In the genomic region with DNA sequence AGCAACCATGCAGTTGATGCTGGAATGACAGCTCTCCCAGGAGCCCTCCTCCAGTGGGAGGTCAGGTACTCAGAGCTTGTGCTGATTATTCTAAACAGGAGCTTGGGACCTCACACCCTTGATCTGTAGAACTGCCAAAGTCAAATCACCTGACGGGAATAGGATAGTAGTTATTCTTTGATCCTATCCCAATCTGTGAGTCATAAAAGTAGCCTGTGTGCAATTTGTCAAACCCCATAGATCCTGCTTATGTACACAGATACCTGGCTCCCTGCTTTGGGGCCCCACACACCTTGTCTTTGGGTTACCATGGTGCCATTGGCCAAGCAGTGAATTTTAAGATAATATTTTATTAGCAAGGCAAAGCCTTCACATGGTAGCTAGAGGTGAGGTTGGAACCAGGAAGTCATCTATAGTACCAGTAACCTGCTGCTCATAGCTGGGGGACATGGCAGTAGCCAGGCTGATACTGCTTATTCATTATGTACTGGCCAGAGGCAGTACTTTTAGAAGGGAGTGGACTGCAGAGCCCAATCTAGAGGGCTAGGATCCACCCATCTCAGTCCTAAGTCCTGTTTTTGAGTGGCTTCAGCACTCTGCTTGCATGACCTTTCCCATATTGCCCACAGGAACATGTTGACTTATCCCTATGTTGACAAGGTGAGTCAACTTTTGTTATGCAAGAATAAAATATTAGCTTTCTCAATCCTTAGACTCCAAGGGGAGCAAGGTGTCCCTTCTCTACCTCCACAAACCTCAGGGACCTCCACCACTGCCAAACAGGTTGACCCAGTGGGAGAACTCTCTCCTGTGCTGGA, we compare ENCODE assay signal across 18 mouse cellular contexts.
DNase-seq lines count a peak whose midpoint lies in the region; ATAC-seq and TF ChIP-seq lines count a peak whose summit lies in the region.
"Had no signal": no experiment of that assay in that cellular context is flagged by ENCODE, and none has a peak within 500 bp of the region (broad histone marks: within the 10 kb centered on the region; RNA-seq: fewer than 3 reads in every experiment).

No protein-coding gene starts in this region.

- no peaks in the 10 kb centered on the region for H3K36me3 ChIP-seq in liver, adult 2 months (ENCODE audit: control insufficient read depth, insufficient read depth, low read length)
- H3K36me3 ChIP-seq in intestine, embryonic 15.5 days, result no peaks in the 10 kb centered on the region
- no peaks in the 10 kb centered on the region for H3K36me3 ChIP-seq in small intestine, adult 2 months (ENCODE audit: control insufficient read depth, insufficient read depth, low read length)
- H3K36me3 ChIP-seq: hindbrain, embryonic 10.5 days; midbrain, embryonic 15.5 days had no signal

- no peaks in the 10 kb centered on the region for H3K27me3 ChIP-seq in liver, adult 2 months (ENCODE audit: control insufficient read depth, insufficient read depth, low read length)
- no peaks in the 10 kb centered on the region for H3K27me3 ChIP-seq in intestine, embryonic 15.5 days (replicated peaks)
- no peaks in the 10 kb centered on the region for H3K27me3 ChIP-seq in small intestine, adult 2 months (ENCODE audit: control insufficient read depth, insufficient read depth, low read length)
- H3K27me3 ChIP-seq: midbrain, embryonic 15.5 days had no signal

- peaks cover 24% of the 10 kb centered on the region for H3K4me1 ChIP-seq in liver, adult 2 months (ENCODE audit: control insufficient read depth, insufficient read depth, low read length)
- H3K4me1 ChIP-seq in intestine, embryonic 15.5 days (replicated peaks), result no peaks in the 10 kb centered on the region
- peaks cover 10% of the 10 kb centered on the region; the same call in 1 of the 2 replicates for H3K4me1 ChIP-seq in small intestine, adult 2 months (ENCODE audit: control insufficient read depth, insufficient read depth, insufficient read length, low read length)

- H3K79me2 ChIP-seq in liver, adult 2 months (ENCODE audit: control insufficient read depth, insufficient read depth, low read length), result peaks cover 3% of the 10 kb centered on the region; the same call in 1 of the 2 replicates

- H3K4me3 ChIP-seq in liver, adult 2 months (ENCODE audit: insufficient read depth, low read depth, low read length), result no peak overlapping the region
- H3K4me3 ChIP-seq in intestine, embryonic 15.5 days (replicated peaks), result no peak overlapping the region
- H3K4me3 ChIP-seq in small intestine, adult 2 months (ENCODE audit: low read depth, low read length), result no peak overlapping the region
- H3K4me3 ChIP-seq: erythroblast, embryonic 14.5 days; hindbrain, embryonic 10.5 days; left cerebral cortex, adult 2 months; midbrain, embryonic 15.5 days had no signal

- 26% methylated on average over 1 of the region's 1 CpGs for WGBS in liver, adult 2 months
- 70% methylated on average over 1 of the region's 1 CpGs for WGBS in intestine, embryonic 15.5 days
- WGBS in small intestine, adult 2 months, result 24% methylated on average over 1 of the region's 1 CpGs

- peak; percentile 100 for DNase-seq in liver, adult 2 months (ENCODE audit: extremely low read depth, low read depth, low spot score)
- DNase-seq in liver, result no peak
- no peak for DNase-seq in adrenal gland, adult (ENCODE audit: inconsistent age in 2 of 2, low spot score in 1 of 2)
- no peak for DNase-seq in ovary, postnatal 14 days (ENCODE audit: low spot score)
- DNase-seq: adrenal gland, adult 8-10 months; cerebellum, adult 11 months; spleen, adult 18-20 months; thymus, postnatal 36 days had no signal

- H3K9me3 ChIP-seq in intestine, embryonic 15.5 days, result no peaks in the 10 kb centered on the region
- H3K9me3 ChIP-seq: hindbrain, embryonic 10.5 days; midbrain, embryonic 15.5 days had no signal

- 0 out of 2 replicates have a peak, but pooled peaks have one; percentile 25 for ATAC-seq in common myeloid progenitor, adult 5-6 weeks (replicated peaks; ENCODE audit: low read depth, poor library complexity, severe bottlenecking)
- ATAC-seq in intestine, embryonic 15.5 days, result peak; percentile 94
- ATAC-seq: forebrain, embryonic 16.5 days; midbrain, embryonic 15.5 days had no signal

- peak overlapping the region; percentile 63 for H3K9ac ChIP-seq in liver, adult 2 months (ENCODE audit: low read depth, low read length)
- no peak overlapping the region for H3K9ac ChIP-seq in intestine, embryonic 15.5 days
- H3K9ac ChIP-seq: midbrain, embryonic 15.5 days had no signal

- no peak for TF ChIP-seq CTCF in liver, adult 2 months (IDR thresholded peaks at IDR 0.05; ENCODE audit: low read depth, low read length)
- TF ChIP-seq CTCF in small intestine, adult 2 months (IDR thresholded peaks at IDR 0.05; ENCODE audit: extremely low read depth, insufficient read length, insufficient replicate concordance, low read depth, low read length), result no peak

- TF ChIP-seq POLR2A in liver, adult 2 months (IDR thresholded peaks at IDR 0.05; ENCODE audit: extremely low read depth, insufficient read depth, low read length), result no peak
- no peak for TF ChIP-seq POLR2A in small intestine, adult 2 months (IDR thresholded peaks at IDR 0.05; ENCODE audit: low read depth, low read length)

- peak overlapping the region; percentile 91 for H3K27ac ChIP-seq in liver, adult 2 months (replicated peaks; ENCODE audit: insufficient read depth, low read depth, low read length)
- peak overlapping the region; percentile 42 for H3K27ac ChIP-seq in intestine, embryonic 15.5 days
- peak overlapping the region; percentile 10; the same call in 1 of the 2 replicates for H3K27ac ChIP-seq in small intestine, adult 2 months (ENCODE audit: insufficient read depth, low read depth, low read length)
- H3K27ac ChIP-seq: hindbrain, embryonic 10.5 days; kidney, postnatal 0 days; left cerebral cortex, adult 2 months; macrophage; midbrain, embryonic 15.5 days had no signal

- no peak overlapping the region for H3K4me2 ChIP-seq in intestine, embryonic 15.5 days (replicated peaks)
- H3K4me2 ChIP-seq: midbrain, embryonic 15.5 days had no signal

Comparison
In these comparisons a context has a peak if more than half of its experiments do, and no peak if none do; other contexts are left out.
1. H3K27ac ChIP-seq: peak in every context shown above with its lines; median percentile 91 in liver, adult 2 months; 42 in intestine, embryonic 15.5 days; 10 in small intestine, adult 2 months.